Mouse (Mus musculus) myocyte (in vitro differentiated cells): Measurements from ENCODE around the gene Ppp2r2c. TPM values are rescaled to one million over a fixed set of nuclear protein-coding genes. Genes with fewer than 3 reads are reported as not detected.

Source experiments
- H3K27me3 ChIP-seq: one replicate; pipeline ENCODE4 v1.6.1; 2011; ENCODE audit not compliant: control insufficient read depth, insufficient read depth, insufficient read length
- H3K36me3 ChIP-seq: one replicate; pipeline ENCODE4 v1.6.1; 2011; ENCODE audit not compliant: control insufficient read depth, insufficient read depth
- H3K4me2 ChIP-seq: one replicate; pipeline ENCODE4 v1.6.1; 2011; ENCODE audit warnings: low read depth, control low read depth
- H3K4me3 ChIP-seq: one replicate; pipeline ENCODE4 v1.5.1; 2011; ENCODE audit warnings: mild to moderate bottlenecking, control low read depth, moderate library complexity
- H3K79me2 ChIP-seq: one replicate; pipeline ENCODE4 v1.6.1; 2011; ENCODE audit not compliant: control insufficient read depth, insufficient read depth
- H3ac ChIP-seq: one replicate; pipeline ENCODE4 v1.6.1; 2011; ENCODE audit not compliant: control insufficient read depth, insufficient read length
- CEBPB ChIP-seq: IDR thresholded peaks from 2 replicates; pipeline ENCODE4 v1.6.1; 2011; ENCODE audit warnings: mild to moderate bottlenecking, moderate library complexity; ENCODE audit not compliant: poor library complexity, insufficient read depth, severe bottlenecking
- E2F4 ChIP-seq: IDR thresholded peaks from one replicate; pipeline ENCODE4 v1.6.1; 2011; ENCODE audit warnings: mild to moderate bottlenecking, control low read depth, moderate library complexity; ENCODE audit not compliant: insufficient read depth
- MAX ChIP-seq: IDR thresholded peaks from one replicate; pipeline ENCODE4 v1.6.1; 2011; ENCODE audit warnings: low read depth, mild to moderate bottlenecking, control low read depth
- MYOD1 ChIP-seq, 3 experiments: IDR thresholded peaks; one replicate each; pipeline ENCODE4 v1.6.1; 2011; ENCODE audit warnings: control low read depth in 2 of 3, low read depth in 2 of 3, mild to moderate bottlenecking in 2 of 3, moderate library complexity in 1 of 3; ENCODE audit not compliant: insufficient read length in 2 of 3, control insufficient read depth in 1 of 3
- MYOG ChIP-seq, 3 experiments: IDR thresholded peaks; one replicate each; pipeline ENCODE4 v1.6.1; 2011; ENCODE audit warnings: control low read depth in 2 of 3, low read depth in 2 of 3, mild to moderate bottlenecking in 2 of 3; ENCODE audit not compliant: insufficient read length in 2 of 3, control insufficient read depth in 1 of 3, insufficient read depth in 1 of 3
- POLR2A ChIP-seq: IDR thresholded peaks from one replicate; pipeline ENCODE4 v1.6.1; 2011; ENCODE audit warnings: low read depth, mild to moderate bottlenecking, control low read depth, moderate library complexity; ENCODE audit not compliant: insufficient read length
- POLR2AphosphoS2 ChIP-seq: IDR thresholded peaks from one replicate; pipeline ENCODE4 v1.6.1; 2011; ENCODE audit warnings: low read depth, control low read depth; ENCODE audit not compliant: insufficient read length
- REST ChIP-seq: IDR thresholded peaks from one replicate; pipeline ENCODE4 v1.6.1; 2011; ENCODE audit warnings: mild to moderate bottlenecking, control low read depth, moderate library complexity; ENCODE audit not compliant: insufficient read depth, insufficient read length
- SRF ChIP-seq: IDR thresholded peaks from one replicate; pipeline ENCODE4 v1.6.1; 2011; ENCODE audit warnings: low read depth; ENCODE audit not compliant: control insufficient read depth, insufficient read length
- TCF12 ChIP-seq: IDR thresholded peaks from one replicate; pipeline ENCODE4 v1.6.1; 2011; ENCODE audit warnings: mild to moderate bottlenecking, control low read depth; ENCODE audit not compliant: poor library complexity, insufficient read depth, severe bottlenecking
- TCF3 ChIP-seq: IDR thresholded peaks from one replicate; pipeline ENCODE4 v1.6.1; 2011; ENCODE audit warnings: low read depth, control low read depth; ENCODE audit not compliant: insufficient read length
- USF1 ChIP-seq: IDR thresholded peaks from one replicate; pipeline ENCODE4 v1.6.1; 2011; ENCODE audit warnings: low read depth, mild to moderate bottlenecking, control low read depth, moderate library complexity
- polyA plus RNA-seq: library from polyadenylated mRNA; unstranded; fragments of >200 nt; fragmentation: generic; extraction: Trizol; gene quantifications from one replicate; pipeline ENCODE4 v1.2.1, GENCODE M21; 2012; ENCODE audit warnings: missing spikeins

The Ppp2r2c gene
- polyA plus RNA-seq, 1 experiment = 0.01 TPM

DNA sequence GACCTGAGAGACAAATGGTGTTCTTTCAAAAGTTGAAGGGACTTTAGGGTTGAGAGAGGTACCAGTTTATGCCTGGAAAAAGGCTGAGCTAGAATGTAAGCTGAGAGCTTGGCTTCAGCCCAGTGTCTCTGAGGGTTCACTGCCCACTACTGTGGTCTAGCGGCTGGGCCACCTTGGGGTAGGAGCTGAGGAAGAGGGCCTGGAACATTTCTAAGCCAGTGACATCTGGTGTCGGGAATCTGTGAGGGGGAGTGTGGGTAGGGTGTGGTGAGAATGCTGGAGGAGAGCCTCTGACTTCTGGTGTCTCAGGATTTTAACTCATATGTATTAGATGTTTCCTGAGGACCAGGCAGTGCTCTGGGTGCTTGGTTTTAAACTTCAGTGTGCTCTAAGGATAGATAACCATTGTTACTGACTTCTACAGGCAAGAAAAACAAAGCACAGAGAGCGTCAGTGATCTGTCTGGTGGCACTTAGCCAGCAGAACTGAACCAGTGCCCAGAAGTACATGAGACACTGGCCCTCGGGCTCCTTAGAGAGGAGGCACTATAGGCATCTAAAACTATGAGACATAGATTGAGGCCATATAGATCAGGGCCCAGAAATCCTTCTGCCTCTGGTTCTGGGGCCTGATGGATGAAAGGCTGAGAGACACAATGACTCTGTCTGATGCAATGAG, 23.6 kb downstream of the Ppp2r2c start:
- H3K36me3 ChIP-seq = no peaks in the 10 kb centered on the region
- peaks cover 51% of the 10 kb centered on the region for H3K27me3 ChIP-seq
- no peak overlapping the region for H3K4me2 ChIP-seq
- no peak overlapping the region for H3ac ChIP-seq
- TF ChIP-seq POLR2A (no peak), MYOD1 (IDR thresholded peaks at IDR 0.05; ENCODE audit: control insufficient read depth in 1 of 3, insufficient read length in 2 of 3, low read depth in 2 of 3) (peak in 1 of 3 experiments; percentile 24), MYOG (IDR thresholded peaks at IDR 0.05; ENCODE audit: control insufficient read depth in 1 of 3, insufficient read depth in 1 of 3, insufficient read length in 2 of 3, low read depth in 2 of 3) (peak in 1 of 3 experiments; percentile 53), MAX (no peak), USF1 (no peak)
- H3K79me2 ChIP-seq = no peaks in the 10 kb centered on the region
- no peak overlapping the region for H3K4me3 ChIP-seq

DNA sequence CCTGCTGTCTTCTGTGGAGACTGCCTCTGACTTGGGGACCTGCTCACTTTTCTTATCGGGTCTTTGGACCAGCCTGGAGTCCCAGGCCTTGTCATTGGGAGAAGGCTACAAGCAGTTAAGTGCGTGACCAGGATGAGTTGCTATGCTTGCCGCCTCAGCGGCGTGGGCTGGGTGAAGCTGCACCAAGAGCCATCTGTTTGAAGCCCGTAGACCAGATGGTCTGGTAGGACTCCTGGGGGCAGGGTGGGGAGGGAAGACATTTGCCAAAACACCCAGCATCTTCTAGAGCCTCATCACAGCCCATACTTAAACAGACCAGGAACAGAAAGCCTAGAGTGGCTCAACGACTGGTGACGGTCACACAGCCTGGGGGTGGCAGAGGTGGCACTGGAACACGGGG, 24.9 kb downstream of the Ppp2r2c start:
- H3K79me2 ChIP-seq = no peaks in the 10 kb centered on the region
- H3K4me3 ChIP-seq = no peak overlapping the region
- H3K36me3 ChIP-seq = no peaks in the 10 kb centered on the region
- H3K4me2 ChIP-seq = no peak overlapping the region
- peaks cover 38% of the 10 kb centered on the region for H3K27me3 ChIP-seq
- TF ChIP-seq TCF12 (no peak), REST (no peak), USF1 (no peak), E2F4 (no peak), POLR2A (no peak), SRF (no peak), TCF3 (no peak), MAX (no peak), MYOD1 (IDR thresholded peaks at IDR 0.05; ENCODE audit: control insufficient read depth in 1 of 3, insufficient read length in 2 of 3, low read depth in 2 of 3) (no peak), POLR2AphosphoS2 (no peak), MYOG (IDR thresholded peaks at IDR 0.05; ENCODE audit: control insufficient read depth in 1 of 3, insufficient read depth in 1 of 3, insufficient read length in 2 of 3, low read depth in 2 of 3) (no peak), CEBPB (no peak)
- H3ac ChIP-seq = no peak overlapping the region

DNA sequence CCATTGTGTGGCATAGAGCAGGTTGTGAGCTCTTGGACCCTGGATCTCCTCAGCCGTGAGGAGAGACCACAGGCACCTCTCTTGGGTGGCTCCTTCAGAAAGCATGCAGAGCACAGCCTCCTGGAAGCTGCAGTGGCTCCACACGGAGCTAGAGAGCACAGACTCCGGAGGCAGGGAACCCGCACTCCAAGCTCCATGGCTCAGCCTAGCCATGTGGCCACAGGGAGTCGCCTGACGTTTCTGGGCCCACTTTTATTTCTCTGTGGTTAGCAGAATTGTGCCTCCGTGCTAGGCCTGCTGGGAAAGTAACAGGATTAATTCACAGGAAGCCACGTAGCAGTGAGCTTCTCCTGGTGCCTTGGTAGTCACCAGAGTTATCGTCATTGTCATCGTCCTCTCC, 25.8 kb downstream of the Ppp2r2c start:
- Histone ChIP-seq H3K36me3 (no peaks in the 10 kb centered on the region), H3K79me2 (no peaks in the 10 kb centered on the region), H3K27me3 (peaks cover 37% of the 10 kb centered on the region), H3K4me3 (no peak overlapping the region), H3ac (no peak overlapping the region), H3K4me2 (no peak overlapping the region)
- TF ChIP-seq MYOD1 (IDR thresholded peaks at IDR 0.05; ENCODE audit: control insufficient read depth in 1 of 3, insufficient read length in 2 of 3, low read depth in 2 of 3) = no peak
- no peak for TF ChIP-seq TCF12
- TF ChIP-seq USF1 = no peak
- no peak for TF ChIP-seq POLR2AphosphoS2
- TF ChIP-seq MYOG (IDR thresholded peaks at IDR 0.05; ENCODE audit: control insufficient read depth in 1 of 3, insufficient read depth in 1 of 3, insufficient read length in 2 of 3, low read depth in 2 of 3) = no peak
- no peak for TF ChIP-seq TCF3
- TF ChIP-seq CEBPB = no peak
- no peak for TF ChIP-seq SRF
- TF ChIP-seq REST = no peak
- no peak for TF ChIP-seq MAX
- no peak for TF ChIP-seq E2F4
- no peak for TF ChIP-seq POLR2A

DNA sequence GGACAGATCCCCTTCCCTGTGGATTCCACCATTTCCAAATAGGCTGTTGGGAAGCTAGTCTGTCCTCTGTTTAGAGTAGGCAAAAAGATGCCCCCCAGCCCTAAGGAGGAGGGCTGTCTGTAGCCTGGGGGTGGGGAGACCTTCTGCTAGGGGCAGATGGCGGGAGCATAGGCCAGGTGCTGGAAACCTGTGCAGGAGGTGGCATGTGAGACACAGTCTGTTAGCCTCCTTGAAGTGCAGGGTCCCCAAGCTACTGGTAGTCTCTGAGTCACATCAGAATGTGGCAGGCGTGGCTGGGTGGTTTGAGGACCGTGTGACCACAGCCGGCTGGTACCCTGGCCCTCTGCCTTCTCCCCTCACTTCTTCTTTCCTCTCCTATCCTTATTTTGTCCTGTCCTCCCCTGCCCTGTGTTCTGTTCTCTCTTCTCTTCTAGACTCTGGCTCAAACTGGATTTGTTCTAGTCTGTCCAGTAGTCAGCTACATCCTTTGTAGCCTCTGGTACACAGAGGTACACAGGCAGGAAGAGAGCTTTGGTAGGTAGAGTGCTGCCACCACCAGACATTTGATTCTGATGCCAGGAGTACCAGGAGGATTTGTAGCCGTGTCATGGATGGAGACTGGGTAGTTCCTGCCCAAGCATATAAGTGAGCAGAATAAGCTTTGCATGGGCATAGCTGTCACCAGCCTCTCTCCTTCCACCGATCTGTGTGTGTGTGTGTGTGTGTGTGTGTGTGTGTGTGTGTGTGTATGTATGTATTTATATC, 26.5 kb downstream of the Ppp2r2c start:
- Histone ChIP-seq H3K36me3 (no peaks in the 10 kb centered on the region), H3K4me2 (no peak overlapping the region), H3K4me3 (no peak overlapping the region), H3K27me3 (peaks cover 44% of the 10 kb centered on the region), H3K79me2 (no peaks in the 10 kb centered on the region), H3ac (no peak overlapping the region)
- TF ChIP-seq USF1 (no peak), MAX (no peak), TCF12 (no peak), MYOG (IDR thresholded peaks at IDR 0.05; ENCODE audit: control insufficient read depth in 1 of 3, insufficient read depth in 1 of 3, insufficient read length in 2 of 3, low read depth in 2 of 3) (no peak), CEBPB (no peak), TCF3 (no peak), SRF (no peak), E2F4 (no peak), REST (no peak), POLR2A (no peak), MYOD1 (IDR thresholded peaks at IDR 0.05; ENCODE audit: control insufficient read depth in 1 of 3, insufficient read length in 2 of 3, low read depth in 2 of 3) (no peak), POLR2AphosphoS2 (no peak)
